In the genomic region with DNA sequence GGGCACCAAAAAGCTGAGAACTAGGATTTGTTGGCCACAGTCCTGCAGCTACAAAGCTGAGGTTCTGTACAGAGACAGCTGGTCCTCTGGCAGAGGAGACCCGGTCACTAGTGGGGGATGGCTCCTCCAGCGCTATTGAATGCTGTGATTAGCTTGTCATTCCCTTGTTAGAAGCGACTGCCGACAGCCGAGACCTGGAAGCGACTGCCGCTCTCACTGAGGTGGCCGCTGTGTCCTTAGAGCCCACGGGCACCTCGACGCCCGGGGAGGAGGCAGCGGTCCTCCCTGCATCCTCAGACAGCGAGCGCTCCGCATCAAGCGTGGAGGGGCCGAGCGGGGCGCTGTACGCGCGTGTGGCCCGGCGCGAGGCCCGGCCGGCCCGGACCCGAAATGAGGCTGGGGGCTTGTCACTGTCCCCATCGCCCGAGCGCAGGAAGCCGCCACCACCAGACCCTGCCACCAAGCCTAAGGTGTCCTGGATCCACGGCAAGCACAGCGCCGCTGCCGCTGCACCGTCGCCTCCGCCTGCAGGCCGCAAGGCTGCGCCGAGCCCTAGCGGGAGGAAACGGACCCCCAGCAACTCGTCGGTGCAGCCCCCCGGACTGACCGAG, we compare ENCODE assay signal across 9 mouse cellular contexts. TPM values are rescaled to one million over a fixed set of nuclear protein-coding genes. Genes with fewer than 3 reads are reported as not detected.
DNase-seq lines count a peak whose midpoint lies in the region; ATAC-seq and TF ChIP-seq lines count a peak whose summit lies in the region.
"Had no signal": no experiment of that assay in that cellular context is flagged by ENCODE, and none has a peak within 500 bp of the region (broad histone marks: within the 10 kb centered on the region; RNA-seq: fewer than 3 reads in every experiment).

No protein-coding gene starts in this region.

- H3K36me3 ChIP-seq in intestine, embryonic 16.5 days (ENCODE audit: control insufficient read depth, insufficient read depth, low read length) = peaks cover 6% of the 10 kb centered on the region; the same call in 1 of the 2 replicates
- no peaks in the 10 kb centered on the region for H3K36me3 ChIP-seq in midbrain, postnatal 0 days (ENCODE audit: insufficient read depth, low read length)

- peak overlapping the region; percentile 97 for H3K4me2 ChIP-seq in intestine, embryonic 16.5 days (ENCODE audit: low read depth, low read length)
- peak overlapping the region; percentile 86 for H3K4me2 ChIP-seq in midbrain, postnatal 0 days (ENCODE audit: low read depth, low read length, poor library complexity, severe bottlenecking)

- DNase-seq in layer of hippocampus, adult 2 months (ENCODE audit: low spot score in 2 of 2) = no peak
- DNase-seq in layer of hippocampus, adult 11-12 months (ENCODE audit: low spot score) = no peak
- DNase-seq in midbrain, postnatal 0 days (ENCODE audit: low spot score) = peak; percentile 15
- no peak for DNase-seq in urinary bladder, postnatal 10 days (ENCODE audit: low spot score)
- DNase-seq in ovary, postnatal 36 days (ENCODE audit: low spot score) = no peak

- H3K9me3 ChIP-seq in intestine, embryonic 16.5 days (ENCODE audit: control insufficient read depth, low read length) = no peaks in the 10 kb centered on the region
- no peaks in the 10 kb centered on the region for H3K9me3 ChIP-seq in midbrain, postnatal 0 days (ENCODE audit: low read length)

- peak overlapping the region; percentile 72 for H3K9ac ChIP-seq in intestine, embryonic 16.5 days (ENCODE audit: low read depth, low read length)
- H3K9ac ChIP-seq in midbrain, postnatal 0 days (replicated peaks; ENCODE audit: low read length, poor library complexity, severe bottlenecking) = peak overlapping the region; percentile 84

- H3K4me1 ChIP-seq in bone marrow, adult 2 months (ENCODE audit: control insufficient read depth, insufficient read depth, low read length) = no peaks in the 10 kb centered on the region; the same call in 1 of the 2 replicates
- H3K4me1 ChIP-seq in embryonic fibroblast, embryonic 13.5 days (ENCODE audit: control insufficient read depth, insufficient read depth, low read length) = peaks cover 49% of the 10 kb centered on the region
- H3K4me1 ChIP-seq in intestine, embryonic 16.5 days (ENCODE audit: control insufficient read depth, insufficient read depth, low read length) = peaks cover 61% of the 10 kb centered on the region
- H3K4me1 ChIP-seq in midbrain, postnatal 0 days (ENCODE audit: insufficient read depth, low read length) = peaks cover 39% of the 10 kb centered on the region

- ATAC-seq in intestine, embryonic 16.5 days = no peak
- ATAC-seq in midbrain, postnatal 0 days (ENCODE audit: low FRiP score) = peak; percentile 26; the same call in 1 of the 2 replicates

- H3K4me3 ChIP-seq in layer of hippocampus, adult 2 months = peak overlapping the region; percentile 71
- H3K4me3 ChIP-seq in bone marrow, adult 2 months (replicated peaks; ENCODE audit: control insufficient read depth, low read depth, low read length) = no peak overlapping the region
- H3K4me3 ChIP-seq in embryonic fibroblast, embryonic 13.5 days (ENCODE audit: insufficient read depth, low read length) = no peak overlapping the region
- peak overlapping the region; percentile 55 for H3K4me3 ChIP-seq in intestine, embryonic 16.5 days (ENCODE audit: low read length)
- H3K4me3 ChIP-seq in midbrain, postnatal 0 days (ENCODE audit: low read depth, low read length) = peak overlapping the region; percentile 63
- H3K4me3 ChIP-seq: myocyte had no signal

- 5% methylated on average over 50 of the region's 50 CpGs for WGBS in bone marrow, adult 2 months
- WGBS in intestine, embryonic 16.5 days = 17% methylated on average over 49 of the region's 50 CpGs
- 1% methylated on average over 44 of the region's 50 CpGs for WGBS in midbrain, postnatal 0 days

- peak overlapping the region; percentile 90 for H3K27ac ChIP-seq in layer of hippocampus, adult 2 months
- peak overlapping the region; percentile 17; the same call in 1 of the 2 replicates for H3K27ac ChIP-seq in bone marrow, adult 2 months (ENCODE audit: control insufficient read depth, insufficient read depth, low read depth, low read length, poor library complexity)
- peak overlapping the region; percentile 15; the same call in 1 of the 2 replicates for H3K27ac ChIP-seq in embryonic fibroblast, embryonic 13.5 days (ENCODE audit: insufficient read depth, low read length)
- no peak overlapping the region for H3K27ac ChIP-seq in intestine, embryonic 16.5 days (ENCODE audit: low read length)
- H3K27ac ChIP-seq in midbrain, postnatal 0 days (ENCODE audit: low read depth, low read length) = peak overlapping the region; percentile 87

- no peak for TF ChIP-seq CTCF in layer of hippocampus, adult 2 months (conservative IDR thresholded peaks at IDR 0.05)
- TF ChIP-seq CTCF in bone marrow, adult 2 months (IDR thresholded peaks at IDR 0.05; ENCODE audit: control insufficient read depth, insufficient read depth, low read length) = no peak
- TF ChIP-seq CTCF in embryonic fibroblast, embryonic 13.5 days (IDR thresholded peaks at IDR 0.05; ENCODE audit: borderline replicate concordance, insufficient read depth, low read length) = no peak
- peak; percentile 2; the same call in 1 of the 2 replicates for TF ChIP-seq CTCF in midbrain, postnatal 0 days (IDR thresholded peaks at IDR 0.05)

- no peak for TF ChIP-seq POLR2A in bone marrow, adult 2 months (IDR thresholded peaks at IDR 0.05; ENCODE audit: borderline replicate concordance, control insufficient read depth, low read depth, low read length)
- no peak for TF ChIP-seq POLR2A in embryonic fibroblast, embryonic 13.5 days (IDR thresholded peaks at IDR 0.05; ENCODE audit: low read depth, low read length)

- peaks cover 43% of the 10 kb centered on the region for H3K27me3 ChIP-seq in intestine, embryonic 16.5 days (replicated peaks; ENCODE audit: control insufficient read depth, insufficient read depth, low read length)
- H3K27me3 ChIP-seq in midbrain, postnatal 0 days (ENCODE audit: insufficient read depth, low read length) = peaks cover 41% of the 10 kb centered on the region

RNA-seq across cellular contexts. Expression of gene Scarf2, which starts 9.6 kb away (rescaled TPM):
- total RNA-seq in layer of hippocampus, adult 2 months (2021) = 1 to 10 TPM; 2.5 to 2.7 TPM
- 2.5 and 5.7 TPM in 2 replicates for polyA plus RNA-seq in bone marrow, adult 2 months (2011; ENCODE audit: insufficient read depth, insufficient read length, low replicate concordance, missing spikeins)
- polyA plus RNA-seq in embryonic fibroblast, embryonic 13.5 days (2011; ENCODE audit: insufficient read length, low read depth, missing spikeins) = 46.1 and 46.5 TPM in 2 replicates
- polyA plus RNA-seq in intestine, embryonic 16.5 days (2015; fragmentation: Nextera tagmentation; extraction: Ambion mirVana) = 4.4 and 5.7 TPM in 2 replicates
- 8.5 and 12.6 TPM in 2 replicates for total RNA-seq in midbrain, postnatal 0 days (2014; rRNA removed)
- 2.1 and 2.4 TPM in 2 replicates for polyA plus RNA-seq in midbrain, postnatal 0 days (2015; fragmentation: Nextera tagmentation; extraction: Ambion mirVana)

RNA-seq across cellular contexts. Expression of gene B830017H08Rik, which starts 26.2 kb away (rescaled TPM):
- 1 to 10 TPM; 3.2 to 4.5 TPM for total RNA-seq in layer of hippocampus, adult 2 months (2021)
- polyA plus RNA-seq in bone marrow, adult 2 months (2011; ENCODE audit: insufficient read depth, insufficient read length, low replicate concordance, missing spikeins) = not detected in 2 replicates
- not detected in 2 replicates for polyA plus RNA-seq in embryonic fibroblast, embryonic 13.5 days (2011; ENCODE audit: insufficient read length, low read depth, missing spikeins)
- not detected in 2 replicates for polyA plus RNA-seq in intestine, embryonic 16.5 days (2015; fragmentation: Nextera tagmentation; extraction: Ambion mirVana)
- total RNA-seq in midbrain, postnatal 0 days (2014; rRNA removed) = 7.0 and 13.5 TPM in 2 replicates
- polyA plus RNA-seq in midbrain, postnatal 0 days (2015; fragmentation: Nextera tagmentation; extraction: Ambion mirVana) = 7.8 and 8.5 TPM in 2 replicates

RNA-seq across cellular contexts. Expression of gene Car15, which starts 31.5 kb away (rescaled TPM):
- total RNA-seq in layer of hippocampus, adult 2 months (2021) = 10 to 100 TPM; 13.1 to 16.8 TPM
- polyA plus RNA-seq in bone marrow, adult 2 months (2011; ENCODE audit: insufficient read depth, insufficient read length, low replicate concordance, missing spikeins) = 7.3 and 23.5 TPM in 2 replicates
- polyA plus RNA-seq in embryonic fibroblast, embryonic 13.5 days (2011; ENCODE audit: insufficient read length, low read depth, missing spikeins) = 0.90 and 1.4 TPM in 2 replicates
- 1.1 and 1.2 TPM in 2 replicates for polyA plus RNA-seq in intestine, embryonic 16.5 days (2015; fragmentation: Nextera tagmentation; extraction: Ambion mirVana)
- total RNA-seq in midbrain, postnatal 0 days (2014; rRNA removed) = 2.4 and 12.8 TPM in 2 replicates
- polyA plus RNA-seq in midbrain, postnatal 0 days (2015; fragmentation: Nextera tagmentation; extraction: Ambion mirVana) = 1.7 and 2.0 TPM in 2 replicates

RNA-seq across cellular contexts. Expression of gene Klhl22, which starts 47.3 kb away (rescaled TPM):
- 100 to 1,000 TPM; 101 TPM for total RNA-seq in layer of hippocampus, adult 2 months (2021)
- 5.7 and 7.8 TPM in 2 replicates for polyA plus RNA-seq in bone marrow, adult 2 months (2011; ENCODE audit: insufficient read depth, insufficient read length, low replicate concordance, missing spikeins)
- 53.4 and 63.8 TPM in 2 replicates for polyA plus RNA-seq in embryonic fibroblast, embryonic 13.5 days (2011; ENCODE audit: insufficient read length, low read depth, missing spikeins)
- 56.5 and 59.2 TPM in 2 replicates for polyA plus RNA-seq in intestine, embryonic 16.5 days (2015; fragmentation: Nextera tagmentation; extraction: Ambion mirVana)
- 150 and 156 TPM in 2 replicates for total RNA-seq in midbrain, postnatal 0 days (2014; rRNA removed)
- 79.3 and 82.6 TPM in 2 replicates for polyA plus RNA-seq in midbrain, postnatal 0 days (2015; fragmentation: Nextera tagmentation; extraction: Ambion mirVana)

Comparison
In these comparisons a context has a peak if more than half of its experiments do, and no peak if none do; other contexts are left out.
1. H3K4me3 ChIP-seq: peak in layer of hippocampus, adult 2 months (single experiment), intestine, embryonic 16.5 days (single experiment) and midbrain, postnatal 0 days (single experiment); none in bone marrow, adult 2 months (single experiment) and embryonic fibroblast, embryonic 13.5 days (single experiment).